Mouse (Mus musculus) megakaryocyte, embryonic 14.5 days (primary cell): ENCODE data around the gene Dpf2. TPM values are rescaled to one million over a fixed set of nuclear protein-coding genes. Genes with fewer than 3 reads are reported as not detected.

Experiments
- H3K27me3 ChIP-seq: replicated peaks from 2 replicates; pipeline ENCODE3; 2012; ENCODE audit warnings: inconsistent platforms
- H3K36me3 ChIP-seq: replicated peaks from 2 replicates; pipeline ENCODE3; 2012; ENCODE audit warnings: low read length, inconsistent platforms, mixed read lengths
- H3K4me1 ChIP-seq: 2 replicates; pipeline ENCODE4 v1.6.1; 2012; ENCODE audit warnings: inconsistent platforms
- H3K4me3 ChIP-seq: replicated peaks from 2 replicates; pipeline ENCODE3; 2012; ENCODE audit warnings: moderate library complexity, mild to moderate bottlenecking, inconsistent platforms
- H3K9me3 ChIP-seq: 2 replicates; pipeline ENCODE4 v1.6.1; 2012; ENCODE audit warnings: inconsistent platforms
- FLI1 ChIP-seq: IDR thresholded peaks from 2 replicates; pipeline ENCODE4 v1.6.1; 2012; ENCODE audit warnings: low read length, inconsistent platforms, mixed read lengths
- GATA1 ChIP-seq: IDR thresholded peaks from 3 replicates; pipeline ENCODE4 v1.6.1; 2012; ENCODE audit warnings: mixed read lengths, low read length, inconsistent platforms, borderline replicate concordance
- polyA plus RNA-seq: library from polyadenylated mRNA; stranded (reverse); fragments of >175 nt; gene quantifications from 2 replicates; pipeline ENCODE4 v1.2.3, GENCODE M21; 2012; ENCODE audit warnings: low replicate concordance; ENCODE audit not compliant: insufficient read depth

Dpf2 gene
- polyA plus RNA-seq, 1 experiment: 44.7 TPM

- Histone ChIP-seq H3K36me3 (peaks cover 77% of the 10 kb centered on the region), H3K9me3 (no peaks in the 10 kb centered on the region), H3K4me3 (peak overlapping the region; percentile 88), H3K4me1 (peaks cover 81% of the 10 kb centered on the region), H3K27me3 (no peaks in the 10 kb centered on the region)
- no peak for TF ChIP-seq FLI1
- no peak for TF ChIP-seq GATA1
These were observed 41.5 kb downstream of the Dpf2 start for GRCm38 (mm10) chr19:5871273-5871672.

GRCm38 (mm10) chr19:5868096-5868495, 44.7 kb downstream of the Dpf2 start:
- no peak for TF ChIP-seq FLI1
- TF ChIP-seq GATA1: no peak
- no peaks in the 10 kb centered on the region for H3K9me3 ChIP-seq
- peak overlapping the region; percentile 34 for H3K4me3 ChIP-seq
- H3K36me3 ChIP-seq: peaks cover 97% of the 10 kb centered on the region
- no peaks in the 10 kb centered on the region for H3K27me3 ChIP-seq
- peaks cover 75% of the 10 kb centered on the region for H3K4me1 ChIP-seq

GRCm38 (mm10) chr19:5864710-5865398, 48.0 kb downstream of the Dpf2 start:
- Histone ChIP-seq H3K4me3 (peak overlapping the region; percentile 26), H3K4me1 (peaks cover 57% of the 10 kb centered on the region), H3K27me3 (no peaks in the 10 kb centered on the region), H3K36me3 (peaks cover 91% of the 10 kb centered on the region), H3K9me3 (peaks cover 5% of the 10 kb centered on the region; the same call in 1 of the 2 replicates)
- TF ChIP-seq GATA1: no peak
- TF ChIP-seq FLI1: no peak

- no peak for TF ChIP-seq GATA1
- no peak for TF ChIP-seq FLI1
- Histone ChIP-seq H3K4me3 (peak overlapping the region; percentile 7), H3K9me3 (peaks cover 5% of the 10 kb centered on the region; the same call in 1 of the 2 replicates), H3K27me3 (no peaks in the 10 kb centered on the region), H3K4me1 (peaks cover 47% of the 10 kb centered on the region), H3K36me3 (peaks cover 91% of the 10 kb centered on the region)
These were observed 49.0 kb downstream of the Dpf2 start for GRCm38 (mm10) chr19:5863776-5864175.

GRCm38 (mm10) chr19:5862335-5863085, 50.3 kb downstream of the Dpf2 start:
- peaks cover 91% of the 10 kb centered on the region for H3K36me3 ChIP-seq
- no peak for TF ChIP-seq FLI1
- no peak for TF ChIP-seq GATA1
- H3K4me3 ChIP-seq: no peak overlapping the region
- peaks cover 47% of the 10 kb centered on the region for H3K4me1 ChIP-seq
- no peaks in the 10 kb centered on the region for H3K27me3 ChIP-seq
- H3K9me3 ChIP-seq: peaks cover 5% of the 10 kb centered on the region; the same call in 1 of the 2 replicates

GRCm38 (mm10) chr19:5856604-5857003, 56.2 kb downstream of the Dpf2 start:
- no peaks in the 10 kb centered on the region for H3K27me3 ChIP-seq
- H3K4me3 ChIP-seq: no peak overlapping the region
- H3K4me1 ChIP-seq: peaks cover 40% of the 10 kb centered on the region
- TF ChIP-seq GATA1: no peak
- no peak for TF ChIP-seq FLI1
- H3K36me3 ChIP-seq: peaks cover 89% of the 10 kb centered on the region
- H3K9me3 ChIP-seq: no peaks in the 10 kb centered on the region

- H3K4me3 ChIP-seq: peak overlapping the region; percentile 64
- H3K9me3 ChIP-seq: no peaks in the 10 kb centered on the region
- H3K36me3 ChIP-seq: peaks cover 65% of the 10 kb centered on the region
- TF ChIP-seq FLI1 (no peak), GATA1 (no peak)
- H3K4me1 ChIP-seq: peaks cover 69% of the 10 kb centered on the region
- H3K27me3 ChIP-seq: no peaks in the 10 kb centered on the region
These were observed 60.6 kb downstream of the Dpf2 start for GRCm38 (mm10) chr19:5852035-5852722.

GRCm38 (mm10) chr19:5851481-5851971, 61.3 kb downstream of the Dpf2 start:
- Histone ChIP-seq H3K27me3 (no peaks in the 10 kb centered on the region), H3K9me3 (no peaks in the 10 kb centered on the region), H3K4me3 (no peak overlapping the region), H3K4me1 (peaks cover 71% of the 10 kb centered on the region), H3K36me3 (peaks cover 58% of the 10 kb centered on the region)
- TF ChIP-seq FLI1 (no peak), GATA1 (no peak)

GRCm38 (mm10) chr19:5850860-5851259, 62.0 kb downstream of the Dpf2 start:
- no peak overlapping the region for H3K4me3 ChIP-seq
- H3K9me3 ChIP-seq: no peaks in the 10 kb centered on the region
- TF ChIP-seq FLI1 (no peak), GATA1 (no peak)
- no peaks in the 10 kb centered on the region for H3K27me3 ChIP-seq
- H3K36me3 ChIP-seq: peaks cover 52% of the 10 kb centered on the region
- H3K4me1 ChIP-seq: peaks cover 69% of the 10 kb centered on the region
